Mouse (Mus musculus) kidney, postnatal 10 days (tissue): Measurements from ENCODE around the gene Ecsit.

Experiments
- DNase-seq: peaks from one replicate; pipeline ENCODE4 v3.0.0; 2021; ENCODE audit warnings: mixed read lengths

Gene Ecsit

DNA sequence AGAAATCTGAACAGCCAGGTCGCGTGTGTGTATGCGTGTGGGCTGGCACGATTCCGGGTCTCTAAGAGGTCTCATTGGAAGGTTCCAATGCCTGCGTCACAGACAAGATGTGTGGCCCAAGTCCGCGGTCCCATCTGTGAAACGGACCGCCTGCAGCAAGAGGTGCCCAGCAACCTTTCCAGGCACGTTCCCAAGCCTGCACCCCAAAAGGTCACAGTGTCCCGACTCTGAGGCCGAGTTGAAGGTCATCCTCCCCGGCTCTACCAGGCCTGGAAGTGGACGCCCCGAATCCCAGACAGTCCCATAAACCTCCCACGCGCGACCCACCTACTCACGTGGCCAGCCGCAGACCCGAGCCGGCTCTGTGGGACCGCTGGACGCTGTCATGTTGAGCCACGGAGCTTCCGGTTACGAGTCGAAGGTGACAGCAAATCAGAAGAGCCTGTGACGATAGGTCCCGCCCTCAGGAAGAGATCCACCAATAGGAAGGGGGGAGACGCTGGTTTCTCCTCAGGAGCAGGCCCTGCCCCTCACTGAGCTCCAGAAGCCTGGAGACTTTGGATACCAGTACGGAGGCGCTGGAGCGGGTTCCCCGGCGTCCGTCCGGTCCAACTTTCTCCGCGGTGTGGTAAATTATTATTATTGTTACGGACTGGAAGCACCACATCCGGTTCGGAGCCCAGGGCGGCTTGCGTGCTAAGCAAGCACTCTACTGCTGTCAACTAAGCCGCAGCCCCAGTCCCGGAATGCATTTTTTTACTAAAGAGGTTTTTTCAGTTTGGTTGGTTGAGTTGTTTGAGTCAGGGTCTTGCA lies at the start of gene Ecsit:
Gene Ecsit (minus strand): TSS at position 417 of the 813 bp plus-strand sequence.
- DNase-seq: peak; percentile 94

DNA sequence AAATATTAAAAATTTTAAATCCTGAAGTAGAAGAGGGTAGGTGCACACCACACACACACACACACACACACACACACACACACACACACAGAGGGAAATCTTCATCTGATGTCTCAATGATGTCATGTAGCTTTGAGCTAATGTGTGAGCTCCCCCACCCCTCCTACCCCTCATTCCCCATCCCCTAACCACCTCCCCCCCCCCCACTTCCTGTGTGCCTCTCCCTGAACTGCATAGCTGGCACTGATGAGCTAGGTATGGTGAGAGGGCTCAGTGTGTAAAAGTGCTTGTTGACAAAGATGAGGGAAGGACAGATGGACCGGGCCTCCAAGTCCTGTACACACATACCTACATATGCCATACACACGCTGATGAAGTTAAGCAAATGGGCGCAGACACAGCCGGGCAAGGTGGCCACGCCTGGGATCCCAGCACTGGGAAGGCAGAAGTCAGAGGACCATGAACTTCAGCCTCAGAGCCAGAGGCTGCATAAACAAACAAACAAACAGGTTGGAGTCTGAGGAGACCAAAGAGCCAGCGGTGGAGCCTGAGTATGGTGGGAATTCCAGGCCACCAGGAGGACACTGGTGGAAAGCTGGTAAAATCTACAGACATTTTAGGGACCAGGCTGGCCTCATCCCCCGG lies 49.1 kb upstream of the Ecsit start:
- no peak for DNase-seq

DNA sequence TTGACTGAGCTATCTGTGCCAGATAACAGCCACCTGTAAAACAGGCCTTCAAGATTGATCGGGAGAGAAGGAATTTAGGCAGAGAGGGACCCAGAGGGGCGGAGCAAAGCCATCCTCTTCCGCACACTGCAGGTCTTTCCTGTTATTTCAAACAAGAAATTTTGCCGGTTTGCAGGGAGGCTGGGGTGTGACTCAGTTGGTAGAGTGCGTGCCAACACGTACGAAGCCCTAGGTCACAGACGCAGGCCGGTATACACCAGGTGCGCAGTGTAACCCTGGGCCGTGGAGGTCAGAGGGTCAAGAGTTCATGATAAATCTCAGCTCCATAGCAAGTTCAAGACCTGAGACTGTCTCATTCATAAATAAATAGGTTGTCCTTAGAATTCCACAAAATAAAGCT lies 47.0 kb upstream of the Ecsit start:
- no peak for DNase-seq

DNA sequence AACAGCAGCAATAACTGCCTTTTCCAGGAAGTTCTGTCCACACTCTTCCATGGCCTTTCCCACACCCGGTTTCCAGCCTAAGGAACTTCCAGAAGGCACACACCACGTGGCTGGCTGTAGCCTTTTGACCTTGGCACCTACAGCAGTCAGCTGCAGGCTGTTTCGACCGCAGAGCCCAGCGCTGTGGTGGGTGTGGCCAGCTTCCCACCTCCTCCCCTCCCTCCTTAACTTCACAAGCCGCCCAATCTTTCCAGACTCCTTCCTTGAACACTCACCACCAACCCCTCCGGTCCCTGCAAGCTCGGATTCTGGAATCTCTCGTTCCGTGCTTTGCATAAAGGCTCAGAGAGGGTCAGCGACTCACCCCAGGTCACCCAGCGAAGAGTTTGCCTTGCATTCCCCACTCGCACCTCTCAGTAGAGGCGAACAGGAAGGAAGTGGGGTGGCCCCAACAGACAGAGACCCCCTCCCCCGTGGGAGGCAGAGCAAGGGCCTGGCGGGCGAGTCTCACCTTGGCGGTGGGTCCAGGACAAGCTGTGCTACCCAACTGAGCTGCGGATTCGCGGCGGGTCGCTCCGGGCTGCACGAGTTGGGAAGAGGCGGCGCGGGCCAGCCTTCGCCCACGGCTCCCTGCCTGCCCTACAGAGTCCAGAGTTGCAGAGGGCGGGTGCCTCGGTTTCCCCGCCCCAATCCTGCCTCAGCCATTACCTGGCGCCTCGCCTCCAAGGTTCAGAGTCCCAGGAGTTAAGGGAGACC lies 46.2 kb upstream of the Ecsit start:
- DNase-seq: peak; percentile 72

DNA sequence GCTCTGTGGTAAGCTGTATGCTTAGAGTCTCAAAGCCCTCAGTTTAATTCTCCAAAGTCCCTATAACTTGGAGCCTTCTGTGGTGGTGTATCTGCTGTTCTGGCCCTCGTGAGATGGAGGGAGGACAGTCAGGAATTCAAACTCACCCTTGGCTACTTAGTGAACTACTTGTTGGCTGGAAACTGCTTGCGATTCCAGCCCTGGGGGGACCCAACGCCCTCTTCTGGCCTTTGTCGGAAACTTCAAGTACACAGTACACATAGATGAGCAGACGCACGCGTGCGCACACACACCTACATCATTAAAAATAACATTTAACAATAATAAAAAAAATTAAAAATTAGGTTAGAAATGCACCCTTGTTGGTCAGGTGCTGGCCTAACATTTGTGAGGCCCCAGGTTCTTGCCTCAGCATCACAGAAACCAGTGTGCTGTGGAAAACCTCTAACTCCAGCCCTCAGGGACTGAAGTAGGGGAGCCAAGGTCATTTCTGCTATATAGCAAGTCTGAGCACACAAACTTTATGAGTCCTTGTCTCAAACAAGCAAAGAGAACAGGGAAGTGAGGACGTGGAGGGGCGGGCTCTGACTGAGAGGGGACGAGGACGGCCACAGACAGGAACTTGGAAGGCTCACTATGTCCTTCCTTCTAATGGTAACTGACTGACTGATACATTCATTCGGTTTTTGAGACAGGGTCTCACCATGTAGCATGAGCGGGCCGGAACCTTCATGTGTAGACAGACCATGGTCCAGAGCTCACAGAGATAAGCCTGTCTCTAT lies 40.2 kb upstream of the Ecsit start:
- DNase-seq: no peak

DNA sequence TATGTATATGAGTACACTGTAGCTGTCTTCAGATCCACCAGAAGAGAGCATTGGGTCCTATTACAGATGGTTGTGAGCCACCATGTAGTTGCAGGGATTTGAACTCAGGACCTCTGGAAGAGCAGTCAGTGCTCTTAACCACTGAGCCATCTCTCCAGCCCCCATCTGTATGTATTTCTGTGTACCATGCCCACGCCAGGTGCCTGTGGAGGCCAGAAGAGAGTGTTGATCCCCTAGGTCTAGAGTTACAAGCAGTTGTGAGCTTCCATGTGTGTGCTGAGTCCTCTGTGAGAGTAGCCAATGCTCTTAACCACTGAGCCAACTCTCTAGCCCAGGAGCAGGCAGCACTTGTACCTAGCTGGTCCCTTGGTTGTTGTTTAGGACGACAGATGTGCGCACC lies 38.9 kb upstream of the Ecsit start:
- no peak for DNase-seq

DNA sequence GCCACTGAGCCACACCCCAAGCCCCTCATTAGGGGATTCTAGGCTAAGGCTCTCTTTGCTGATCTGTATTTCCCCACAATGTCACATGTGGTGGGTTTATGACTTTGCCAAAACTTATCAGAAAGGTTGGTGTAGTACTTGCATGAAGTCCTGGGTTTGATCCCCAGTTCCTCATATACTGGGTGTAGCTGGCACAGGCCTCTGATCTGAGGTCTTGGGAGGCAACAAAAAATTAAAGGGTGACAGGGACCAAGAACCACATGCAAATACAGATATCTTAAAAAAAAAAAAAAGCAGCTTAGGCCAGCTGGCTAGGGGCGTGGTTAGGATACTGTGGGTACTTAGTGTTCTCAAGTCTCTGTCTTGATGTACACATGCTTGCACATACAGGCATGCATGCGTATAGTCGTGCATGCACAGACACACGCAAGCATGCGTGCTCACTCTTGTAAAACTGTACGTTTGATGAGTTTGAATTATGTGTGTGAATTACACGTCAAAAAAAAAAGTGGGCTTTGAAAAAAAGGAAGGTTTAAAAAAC lies 37.9 kb upstream of the Ecsit start:
- DNase-seq: no peak

DNA sequence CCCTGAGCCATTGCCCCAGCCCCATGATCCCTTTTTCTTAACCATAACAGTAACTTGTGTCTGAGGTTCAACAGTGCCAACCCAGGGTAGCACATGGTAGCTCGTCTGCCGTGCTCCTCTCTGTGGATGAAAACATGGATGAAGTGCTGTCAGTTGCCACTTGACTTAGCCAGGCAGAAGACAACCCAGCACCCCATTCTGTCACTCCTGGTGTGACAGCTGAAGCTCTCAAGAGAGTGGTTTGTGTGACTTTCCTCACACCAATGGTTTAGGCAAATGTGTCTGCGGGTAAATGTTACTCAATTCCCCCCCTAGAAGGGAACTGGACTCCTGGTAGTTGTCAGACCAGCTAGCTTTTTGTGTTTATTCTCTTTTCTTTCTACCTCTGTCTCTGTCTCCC lies 36.8 kb upstream of the Ecsit start:
- DNase-seq: no peak

DNA sequence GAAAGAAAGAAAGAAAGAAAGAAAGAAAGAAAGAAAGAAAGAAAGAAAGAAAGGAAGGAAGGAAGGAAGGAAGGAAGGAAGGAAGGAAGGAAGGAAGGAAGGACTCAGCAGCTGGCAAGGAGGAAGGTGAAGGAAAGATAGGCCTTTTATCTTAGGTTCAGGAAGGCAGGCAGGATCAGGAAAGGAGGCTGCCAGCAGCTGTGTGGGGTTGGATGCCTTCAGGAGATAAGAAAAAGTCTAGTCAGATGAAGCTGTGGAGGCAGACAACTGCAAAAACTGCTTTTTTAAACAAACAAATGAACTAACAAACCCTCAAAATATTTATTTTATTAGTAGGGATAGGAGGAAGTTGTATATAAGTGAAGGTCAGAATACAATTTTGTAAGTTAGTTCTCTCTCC lies 36.3 kb upstream of the Ecsit start:
- DNase-seq: no peak

DNA sequence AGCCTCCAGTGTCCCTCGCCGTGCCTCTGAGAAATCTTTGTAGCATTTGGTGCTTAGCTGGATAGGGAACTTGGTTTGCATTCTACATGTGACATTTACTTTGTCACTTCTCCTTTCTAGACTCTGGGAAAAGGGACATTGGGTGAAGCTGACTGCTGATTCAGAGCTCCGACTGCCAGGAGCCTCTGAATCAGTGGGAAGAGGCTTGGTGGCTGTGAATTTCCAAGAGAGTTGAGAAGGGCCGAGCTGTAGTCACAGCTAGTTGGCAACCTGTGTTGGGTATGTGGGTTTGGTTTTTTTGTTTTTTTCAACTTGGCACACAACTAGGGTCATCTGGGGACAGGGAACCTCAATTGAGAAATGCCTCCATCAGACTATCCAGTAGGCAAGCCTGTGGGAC lies 34.3 kb upstream of the Ecsit start:
- DNase-seq: no peak

DNA sequence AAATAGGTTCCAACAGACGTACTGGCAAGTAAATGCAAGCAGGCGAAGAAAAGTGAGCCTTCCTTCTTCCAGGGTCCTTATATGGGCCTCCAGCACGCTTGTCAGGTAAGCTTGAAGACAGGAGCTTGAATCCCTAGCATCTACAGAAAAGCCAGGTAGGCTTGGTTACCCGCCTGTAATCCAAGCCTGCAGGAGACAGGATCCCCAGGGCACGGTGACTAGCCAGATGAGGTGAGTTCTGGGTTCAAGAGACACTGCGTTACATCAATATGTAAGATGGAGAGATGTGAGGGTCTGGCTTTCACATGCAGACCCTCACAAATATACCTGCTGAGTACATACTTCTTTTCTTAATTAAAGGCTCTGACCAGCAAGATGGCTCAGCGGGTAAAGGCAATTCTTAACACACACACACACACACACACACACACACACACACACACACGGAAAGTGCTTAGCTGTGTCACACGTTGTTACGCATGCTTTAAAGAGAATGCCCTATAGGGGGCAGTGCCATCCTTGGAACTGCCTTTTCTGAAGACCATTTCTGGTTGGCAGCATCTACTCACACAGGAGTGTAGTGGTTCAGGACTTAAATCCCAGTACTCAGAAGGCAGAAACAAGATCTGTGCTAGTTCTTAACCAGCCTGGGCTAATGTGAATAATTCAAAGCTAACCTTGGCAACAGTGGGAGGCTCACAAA lies 32.7 kb upstream of the Ecsit start:
- DNase-seq: peak; percentile 63

DNA sequence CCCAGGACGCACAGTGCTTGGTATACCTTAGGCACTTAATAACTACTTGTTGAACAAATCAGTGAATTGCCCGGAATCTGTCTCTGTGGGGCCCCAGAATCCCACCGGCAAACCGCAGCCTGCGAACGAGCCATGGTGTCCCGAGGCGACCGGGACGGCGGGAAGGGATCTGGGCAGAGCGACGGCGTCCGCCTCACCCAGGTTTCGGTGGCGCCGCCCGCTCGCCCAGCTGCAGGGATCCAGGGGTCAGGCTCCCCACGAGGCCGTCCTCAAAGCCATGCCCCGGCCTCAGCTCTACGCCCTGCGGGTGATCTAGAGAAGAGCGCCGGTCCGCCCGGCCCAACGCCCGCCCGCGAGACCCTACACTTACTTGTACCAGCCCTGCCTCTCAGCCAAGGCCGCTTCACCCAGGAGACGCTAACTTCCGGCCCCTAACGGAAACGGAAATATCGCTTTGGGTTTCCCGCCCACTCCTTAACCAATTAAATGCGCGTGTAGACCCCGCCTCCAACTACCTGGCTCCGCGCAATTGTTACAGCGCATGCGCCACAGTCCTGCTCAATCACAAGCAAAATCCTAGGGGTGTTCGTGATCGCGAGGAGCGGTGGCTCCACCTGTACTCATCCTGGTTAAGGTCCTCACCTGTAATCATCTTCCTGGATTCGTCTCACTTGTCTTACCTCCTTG lies 31.6 kb upstream of the Ecsit start, which contains the start of gene Elof1:
Gene Elof1 (minus strand): TSS at position 433 of the 687 bp plus-strand sequence.
- peak; percentile 95 for DNase-seq

DNA sequence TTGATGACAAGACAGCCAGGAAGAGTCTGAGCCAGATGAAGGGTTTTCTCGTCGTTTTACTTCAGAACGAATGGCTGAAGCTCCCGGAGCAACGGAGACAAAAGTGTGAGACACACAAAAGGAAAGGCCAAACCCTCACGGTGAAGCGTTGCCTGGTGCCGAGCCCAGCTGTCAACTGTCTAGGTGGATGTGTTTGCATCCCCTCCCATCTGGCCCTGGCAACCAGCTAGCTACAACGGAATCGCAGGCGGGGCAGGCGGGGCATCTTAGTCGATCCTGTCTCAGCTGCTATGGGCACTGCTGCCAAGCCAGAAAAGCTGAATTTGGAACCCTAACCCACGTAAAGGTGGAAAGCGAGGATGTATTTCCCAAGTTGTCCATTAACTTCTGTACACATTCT lies 30.8 kb upstream of the Ecsit start:
- no peak for DNase-seq

DNA sequence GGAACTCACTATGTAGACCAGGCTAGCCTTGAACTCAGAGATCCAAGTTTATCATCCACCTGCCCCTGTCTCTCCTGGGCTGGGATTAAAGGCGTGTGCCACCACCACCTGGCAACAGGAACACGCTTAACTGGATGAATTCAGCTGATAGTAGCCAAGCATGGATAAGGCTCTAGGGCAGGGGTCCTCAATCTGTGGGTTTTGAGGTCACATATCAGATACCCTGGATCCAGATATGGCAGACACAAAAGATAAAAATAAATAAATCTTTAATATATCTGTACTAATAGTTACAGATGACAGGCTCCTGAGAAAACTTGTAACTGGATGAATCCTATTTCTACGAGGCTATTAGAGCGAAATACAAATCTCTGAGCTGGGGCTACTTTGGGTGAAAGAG lies 30.4 kb upstream of the Ecsit start:
- DNase-seq: no peak

DNA sequence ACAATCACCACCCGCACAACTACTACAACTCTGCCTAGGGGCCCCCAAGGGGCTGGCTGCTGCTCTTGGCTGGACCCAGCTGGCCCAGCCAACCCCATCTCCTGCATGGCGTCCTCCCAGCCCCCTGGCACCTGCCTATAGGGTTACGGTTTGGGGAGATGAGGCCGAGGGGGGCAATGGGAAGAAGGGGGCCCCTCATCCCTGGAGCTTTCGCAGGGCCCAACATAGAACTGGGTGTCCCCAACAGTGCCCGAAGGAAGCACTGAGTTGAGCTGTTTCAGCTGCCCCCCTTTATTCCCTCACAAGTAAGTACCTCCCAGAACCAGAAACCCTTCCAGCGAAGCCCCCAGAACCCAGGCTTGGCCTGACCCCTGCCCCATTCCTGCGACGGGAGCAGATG lies 23.0 kb upstream of the Ecsit start:
- no peak for DNase-seq

DNA sequence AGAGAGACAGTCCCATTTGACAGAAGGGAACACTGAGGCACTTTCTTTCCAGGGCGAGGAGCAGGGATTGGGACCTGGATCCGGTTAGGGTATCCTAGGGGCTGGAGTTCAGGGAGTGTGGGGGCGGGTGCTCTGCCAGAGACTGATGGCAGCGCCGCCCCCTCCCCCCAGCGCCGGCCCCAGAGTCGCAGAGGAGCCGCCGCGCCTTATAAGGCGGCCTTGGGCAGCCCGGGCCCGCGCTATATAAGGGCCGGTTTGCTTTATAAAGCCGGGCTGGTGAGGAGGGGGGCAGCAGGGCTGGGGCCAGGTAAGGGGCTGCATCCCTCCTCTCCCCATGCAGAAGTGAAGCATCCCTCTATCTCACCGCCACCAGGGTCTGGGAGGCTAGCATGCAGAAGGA lies 14.7 kb upstream of the Ecsit start:
- no peak for DNase-seq

DNA sequence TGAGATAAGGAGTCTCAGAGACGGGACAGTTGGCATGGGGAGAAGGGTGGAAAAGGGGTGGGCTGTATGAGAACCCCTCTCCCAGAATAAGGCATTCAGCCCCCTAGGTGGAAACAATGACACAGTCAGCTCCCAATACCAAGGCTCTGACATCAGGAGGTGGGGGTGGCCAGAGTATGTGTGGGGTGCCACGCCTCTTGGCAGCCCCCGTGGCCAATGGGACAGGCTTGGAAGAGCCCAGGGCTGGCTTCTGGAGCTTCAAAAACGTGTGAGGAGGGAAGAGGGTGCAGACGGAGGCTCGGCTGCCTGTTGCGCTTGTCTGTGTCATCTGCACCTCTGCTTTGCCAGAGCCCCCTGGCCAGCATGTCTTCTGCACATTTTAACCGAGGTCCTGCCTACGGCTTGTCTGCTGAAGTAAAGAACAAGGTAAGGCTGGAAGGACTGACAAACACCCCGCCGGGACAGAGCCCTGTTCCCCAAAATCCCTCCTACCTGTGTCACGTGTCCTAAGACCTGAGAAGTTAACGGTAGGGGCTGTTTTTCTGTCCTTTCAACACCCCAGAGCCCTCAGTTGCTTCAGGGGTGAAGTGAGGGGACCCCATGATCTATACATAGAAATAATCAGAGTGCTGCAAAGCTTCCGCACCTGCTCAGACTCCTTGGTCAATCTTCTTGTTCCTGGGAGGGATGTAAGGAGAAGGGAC lies 13.9 kb upstream of the Ecsit start, which contains the start of gene Cnn1:
Gene Cnn1 (plus strand): TSS at position 224 of the 704 bp plus-strand sequence.
- DNase-seq: peak; percentile 47

DNA sequence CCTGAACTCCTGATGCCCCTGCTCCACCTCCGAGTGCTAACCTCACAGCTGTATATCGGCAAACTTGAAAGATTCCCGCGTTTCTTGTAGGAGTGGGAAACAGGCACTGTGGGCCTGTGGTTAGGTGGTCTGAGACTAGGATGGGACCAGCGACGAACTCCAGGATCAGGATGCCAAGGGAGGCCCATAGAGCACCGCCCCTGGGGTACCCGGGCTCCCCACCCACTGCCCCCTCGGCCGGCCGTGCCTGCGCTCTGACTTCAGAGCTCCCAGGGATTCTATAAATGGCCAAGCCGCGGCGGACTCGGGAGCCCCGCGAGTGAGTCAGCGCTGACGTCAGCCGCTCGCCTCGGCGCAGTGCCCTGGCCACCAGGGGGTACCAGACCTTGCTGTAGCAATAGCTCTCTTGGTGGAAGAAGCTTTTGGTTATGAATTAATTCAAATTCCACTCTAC lies 10.6 kb upstream of the Ecsit start:
- DNase-seq: peak; percentile 92

DNA sequence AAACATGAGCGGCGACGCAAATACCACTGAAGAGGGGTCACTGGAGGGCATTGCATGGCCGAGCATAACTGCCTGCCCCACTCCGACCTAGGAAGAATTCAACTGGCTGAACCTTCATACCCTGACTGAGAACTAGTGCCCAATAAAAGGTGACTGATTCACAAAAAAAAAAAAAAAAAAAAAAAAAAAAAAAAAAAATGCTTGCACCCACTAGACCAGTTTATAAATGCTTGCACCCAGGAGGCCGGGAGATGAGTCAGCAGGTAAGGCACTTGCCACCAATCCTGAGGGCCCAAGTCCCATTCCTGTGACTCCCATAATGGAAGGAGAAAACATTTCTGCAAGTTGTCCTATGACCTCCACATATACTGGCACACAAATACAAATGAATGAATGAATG lies 7.5 kb upstream of the Ecsit start:
- no peak for DNase-seq

DNA sequence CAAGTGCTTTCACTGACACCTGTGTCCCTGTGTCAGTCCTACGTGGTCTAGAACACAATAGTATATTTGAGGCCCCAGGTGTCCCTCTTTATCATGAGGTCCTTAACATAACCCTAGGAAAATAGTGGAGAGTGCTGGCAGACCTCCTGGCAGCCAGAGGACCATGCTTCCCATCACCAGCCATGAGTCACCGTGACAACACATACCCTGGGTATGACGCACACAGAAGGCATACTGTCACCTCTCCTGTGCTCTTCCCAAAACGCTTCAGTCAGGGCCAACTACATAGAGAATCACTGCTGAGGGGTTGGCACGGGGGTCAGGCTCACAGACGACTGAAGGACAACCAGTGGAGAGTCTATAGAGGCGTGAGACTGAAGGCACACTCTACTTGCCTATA lies 4.7 kb upstream of the Ecsit start:
- no peak for DNase-seq

DNA sequence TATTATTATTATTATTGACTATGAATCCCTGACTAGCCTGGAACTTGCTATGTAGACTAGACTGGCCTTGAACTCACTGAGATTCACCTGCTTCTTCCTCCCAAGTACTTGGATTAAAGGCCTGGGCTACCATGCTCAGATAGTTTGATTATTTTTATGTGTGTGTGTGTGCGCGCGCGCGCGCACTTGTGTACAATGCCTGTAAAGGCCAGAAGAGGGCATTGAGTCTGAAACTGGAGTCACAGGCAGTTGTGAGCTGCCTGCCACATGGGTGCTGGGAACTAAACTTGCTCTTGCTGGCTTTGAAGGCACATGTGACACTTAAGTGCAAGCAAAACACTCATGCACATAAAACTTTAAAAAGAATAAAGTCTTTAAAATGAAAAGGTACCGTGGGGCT lies 4.0 kb upstream of the Ecsit start:
- no peak for DNase-seq
